Mouse (Mus musculus) stomach, embryonic 16.5 days (tissue): ENCODE data around the gene Fbxo2. TPM values are rescaled to one million over a fixed set of nuclear protein-coding genes. Genes with fewer than 3 reads are reported as not detected.

Source experiments
- ATAC-seq: fragments of 200-750 bp; cut with Nextera tagmentation; 2 replicates; pipeline ENCODE4 v1.8.0; 2017; ENCODE audit warnings: moderate number of reproducible peaks, moderate TSS enrichment; ENCODE audit not compliant: insufficient read depth, low FRiP score
- H3K27ac ChIP-seq: fragments of 300-500 bp; sonication (generic); 2 replicates; pipeline ENCODE4 v1.5.1; 2014; ENCODE audit warnings: low read length
- H3K27me3 ChIP-seq: fragments of 300-500 bp; sonication (generic); 2 replicates; pipeline ENCODE4 v1.6.1; 2014; ENCODE audit warnings: low read length, control low read depth, mixed read lengths; ENCODE audit not compliant: control insufficient read depth, insufficient read depth
- H3K36me3 ChIP-seq: fragments of 300-500 bp; sonication (generic); 2 replicates; pipeline ENCODE4 v1.6.1; 2014; ENCODE audit warnings: low read length; ENCODE audit not compliant: control insufficient read depth, insufficient read depth
- H3K4me1 ChIP-seq: fragments of 300-500 bp; sonication (generic); 2 replicates; pipeline ENCODE4 v1.6.1; 2014; ENCODE audit warnings: low read length, control low read depth, mixed read lengths; ENCODE audit not compliant: control insufficient read depth, insufficient read depth
- H3K4me2 ChIP-seq: fragments of 300-500 bp; sonication (generic); 2 replicates; pipeline ENCODE4 v1.6.1; 2014; ENCODE audit warnings: low read depth, low read length, mixed read lengths
- H3K4me3 ChIP-seq: fragments of 300-500 bp; sonication (generic); replicated peaks from 2 replicates; pipeline ENCODE4 v1.5.1; 2014; ENCODE audit warnings: mild to moderate bottlenecking, low read length
- H3K9ac ChIP-seq: fragments of 300-500 bp; sonication (generic); 2 replicates; pipeline ENCODE4 v1.6.1; 2014; ENCODE audit warnings: low read length
- H3K9me3 ChIP-seq: fragments of 300-500 bp; sonication (generic); replicated peaks from 2 replicates; pipeline ENCODE4 v1.6.1; 2016; ENCODE audit warnings: low read length, control low read depth; ENCODE audit not compliant: control insufficient read depth
- WGBS: fragments of 180-500 bp; shearing (Covaris S2); extraction: QIAGEN DNeasy Blood & Tissue Kit; methylation state at CpG from one replicate; pipeline ENCODE4 v1.1.7; 2014; 5-methylcytosine and 5-hydroxymethylcytosine counted together
- polyA plus RNA-seq: library from polyadenylated mRNA; unstranded; fragments of >200 nt; fragmentation: Nextera tagmentation; extraction: Ambion mirVana; gene quantifications from 2 replicates; pipeline ENCODE4 v1.2.1, GENCODE M21; 2015

Gene Fbxo2
- polyA plus RNA-seq, 1 experiment from 2014 or later, result 0.58 TPM

DNA sequence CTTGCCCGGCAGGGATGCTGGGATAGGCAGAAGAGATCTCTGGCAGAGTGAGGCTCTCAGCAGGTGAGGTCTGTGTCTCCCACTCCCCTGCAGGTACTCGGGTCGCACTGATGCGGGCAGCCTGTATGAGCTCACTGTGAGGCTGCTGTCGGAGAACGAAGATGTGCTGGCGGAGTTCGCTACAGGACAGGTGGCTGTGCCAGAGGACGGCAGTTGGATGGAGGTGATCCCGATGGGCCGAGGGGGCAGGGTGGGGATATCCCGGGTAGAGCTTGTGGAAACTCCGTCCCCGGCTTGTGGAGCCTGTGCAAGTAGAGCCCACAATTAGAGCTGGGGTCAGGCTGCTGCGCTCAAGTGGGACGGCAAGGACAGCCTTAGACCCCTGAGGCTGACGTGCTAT lies 5.1 kb downstream of the Fbxo2 start:
- ATAC-seq, result no peak
- H3K4me2 ChIP-seq, result no peak overlapping the region
- WGBS, result 7% methylated on average over 17 of the region's 17 CpGs
- H3K9me3 ChIP-seq, result no peaks in the 10 kb centered on the region
- peaks cover 9% of the 10 kb centered on the region; the same call in 1 of the 2 replicates for H3K4me1 ChIP-seq
- H3K9ac ChIP-seq, result no peak overlapping the region
- H3K36me3 ChIP-seq, result no peaks in the 10 kb centered on the region
- no peak overlapping the region for H3K27ac ChIP-seq
- no peak overlapping the region for H3K4me3 ChIP-seq
- peaks cover 78% of the 10 kb centered on the region for H3K27me3 ChIP-seq

DNA sequence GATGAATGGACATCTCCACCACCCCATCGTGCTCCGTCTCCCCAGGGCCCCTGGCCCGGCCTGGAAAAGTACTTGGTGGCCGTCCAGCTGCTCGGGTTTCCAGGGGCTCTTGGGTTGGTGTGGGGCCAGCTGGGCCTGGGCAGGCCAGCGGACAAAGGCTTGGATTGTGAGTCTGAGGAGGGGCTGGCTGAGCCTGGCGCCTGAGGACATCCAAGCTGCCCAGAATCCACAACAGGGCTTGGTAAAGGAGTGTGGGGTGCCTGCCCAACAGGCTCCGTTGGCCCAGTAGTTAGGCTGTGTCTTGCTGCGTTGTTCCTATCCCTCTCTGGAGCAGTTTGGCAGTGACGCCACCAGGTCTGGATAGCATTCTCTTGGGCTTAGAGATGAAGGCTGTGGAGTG lies 6.0 kb downstream of the Fbxo2 start:
- Histone ChIP-seq H3K4me2 (no peak overlapping the region), H3K27ac (no peak overlapping the region), H3K9ac (no peak overlapping the region), H3K4me1 (peaks cover 9% of the 10 kb centered on the region; the same call in 1 of the 2 replicates), H3K27me3 (peaks cover 73% of the 10 kb centered on the region), H3K9me3 (no peaks in the 10 kb centered on the region), H3K4me3 (no peak overlapping the region), H3K36me3 (no peaks in the 10 kb centered on the region)
- WGBS, result 4% methylated on average over 10 of the region's 10 CpGs
- peak; percentile 38; the same call in 1 of the 2 replicates for ATAC-seq

GRCm38 (mm10) chr4:148166986-148167385 lies 6.6 kb downstream of the Fbxo2 start:
- H3K4me1 ChIP-seq, result peaks cover 9% of the 10 kb centered on the region; the same call in 1 of the 2 replicates
- H3K27ac ChIP-seq, result no peak overlapping the region
- H3K36me3 ChIP-seq, result no peaks in the 10 kb centered on the region
- H3K9me3 ChIP-seq, result no peaks in the 10 kb centered on the region
- no peak overlapping the region for H3K4me2 ChIP-seq
- peaks cover 72% of the 10 kb centered on the region for H3K27me3 ChIP-seq
- WGBS, result 21% methylated on average over 4 of the region's 4 CpGs
- H3K4me3 ChIP-seq, result no peak overlapping the region
- H3K9ac ChIP-seq, result no peak overlapping the region
- ATAC-seq, result no peak

GRCm38 (mm10) chr4:148168287-148168686 lies 7.9 kb downstream of the Fbxo2 start:
- Histone ChIP-seq H3K9ac (no peak overlapping the region), H3K4me3 (no peak overlapping the region), H3K27ac (no peak overlapping the region), H3K4me1 (peaks cover 9% of the 10 kb centered on the region; the same call in 1 of the 2 replicates), H3K9me3 (no peaks in the 10 kb centered on the region), H3K27me3 (peaks cover 73% of the 10 kb centered on the region), H3K4me2 (no peak overlapping the region), H3K36me3 (no peaks in the 10 kb centered on the region)
- ATAC-seq, result no peak
- 21% methylated on average over 7 of the region's 7 CpGs for WGBS

DNA sequence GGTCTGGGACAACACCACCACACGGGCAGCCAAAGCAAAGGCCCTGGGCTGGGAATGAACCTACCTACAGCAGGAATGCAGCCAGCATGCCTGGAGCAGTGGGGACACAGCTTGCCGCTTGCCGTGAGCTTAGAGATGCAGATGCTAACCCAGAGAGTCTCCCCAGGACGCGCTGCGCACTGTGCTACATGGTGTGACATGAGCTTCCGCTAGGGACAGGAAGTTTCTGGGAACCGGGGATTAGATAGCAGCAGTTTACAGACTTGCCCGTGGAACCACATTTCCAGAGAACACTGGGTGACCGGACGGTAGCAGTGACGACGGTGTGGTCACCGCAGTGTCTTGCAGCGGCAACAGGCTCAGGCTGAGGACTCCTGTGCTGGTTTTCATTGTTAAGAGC lies 9.2 kb downstream of the Fbxo2 start:
- H3K9me3 ChIP-seq, result no peaks in the 10 kb centered on the region
- H3K4me1 ChIP-seq, result peaks cover under 1% of the 10 kb centered on the region; the same call in 1 of the 2 replicates
- H3K27ac ChIP-seq, result no peak overlapping the region
- H3K27me3 ChIP-seq, result peaks cover 72% of the 10 kb centered on the region
- ATAC-seq, result no peak; the same call in 1 of the 2 replicates
- WGBS, result 27% methylated on average over 15 of the region's 15 CpGs
- no peak overlapping the region for H3K9ac ChIP-seq
- H3K4me3 ChIP-seq, result no peak overlapping the region
- no peaks in the 10 kb centered on the region for H3K36me3 ChIP-seq
- no peak overlapping the region for H3K4me2 ChIP-seq

DNA sequence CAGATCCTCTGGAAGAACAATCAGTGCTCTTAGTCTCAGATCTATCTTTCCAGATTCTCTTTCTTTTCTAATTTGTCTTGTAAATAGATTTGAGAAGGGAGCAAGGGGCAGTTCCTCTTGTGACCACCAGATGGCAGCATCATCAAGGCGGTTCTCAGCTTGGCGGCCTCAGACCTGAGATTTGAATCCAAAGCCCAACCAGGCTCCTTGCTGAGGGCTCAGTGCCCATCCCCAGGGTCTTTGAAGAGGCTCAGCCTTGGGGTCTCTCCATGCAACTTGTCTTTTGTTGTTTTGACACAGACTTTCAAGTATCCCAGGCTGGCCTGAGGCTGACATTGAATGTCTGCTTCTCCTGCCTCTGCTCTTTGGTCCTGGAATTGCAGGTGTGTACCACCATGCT lies 10.4 kb downstream of the Fbxo2 start:
- peaks cover 72% of the 10 kb centered on the region for H3K27me3 ChIP-seq
- no peak for ATAC-seq
- H3K9me3 ChIP-seq, result no peaks in the 10 kb centered on the region
- H3K9ac ChIP-seq, result no peak overlapping the region
- H3K36me3 ChIP-seq, result no peaks in the 10 kb centered on the region
- H3K4me1 ChIP-seq, result no peaks in the 10 kb centered on the region
- no peak overlapping the region for H3K27ac ChIP-seq
- WGBS, result 5% methylated on average over 2 of the region's 2 CpGs
- no peak overlapping the region for H3K4me2 ChIP-seq
- H3K4me3 ChIP-seq, result no peak overlapping the region

- no peak overlapping the region for H3K27ac ChIP-seq
- no peak overlapping the region for H3K4me2 ChIP-seq
- no peaks in the 10 kb centered on the region for H3K9me3 ChIP-seq
- 40% methylated on average over 3 of the region's 3 CpGs for WGBS
- H3K36me3 ChIP-seq, result no peaks in the 10 kb centered on the region
- no peak overlapping the region for H3K4me3 ChIP-seq
- no peaks in the 10 kb centered on the region for H3K4me1 ChIP-seq
- no peak for ATAC-seq
- H3K9ac ChIP-seq, result no peak overlapping the region
- peaks cover 72% of the 10 kb centered on the region for H3K27me3 ChIP-seq
These were observed 10.8 kb downstream of the Fbxo2 start for GRCm38 (mm10) chr4:148171261-148171660.

GRCm38 (mm10) chr4:148173811-148174494 lies 13.5 kb downstream of the Fbxo2 start:
- ATAC-seq, result no peak
- no peak overlapping the region for H3K4me2 ChIP-seq
- WGBS, result 2% methylated on average over 30 of the region's 30 CpGs
- H3K27ac ChIP-seq, result no peak overlapping the region
- no peaks in the 10 kb centered on the region for H3K36me3 ChIP-seq
- H3K9me3 ChIP-seq, result no peaks in the 10 kb centered on the region
- H3K27me3 ChIP-seq, result peaks cover 60% of the 10 kb centered on the region
- H3K4me3 ChIP-seq, result no peak overlapping the region
- H3K4me1 ChIP-seq, result no peaks in the 10 kb centered on the region
- no peak overlapping the region for H3K9ac ChIP-seq

- no peaks in the 10 kb centered on the region for H3K9me3 ChIP-seq
- ATAC-seq, result no peak
- no peak overlapping the region for H3K4me2 ChIP-seq
- no peak overlapping the region for H3K9ac ChIP-seq
- 18% methylated on average over 12 of the region's 12 CpGs for WGBS
- H3K4me1 ChIP-seq, result no peaks in the 10 kb centered on the region
- H3K4me3 ChIP-seq, result no peak overlapping the region
- H3K36me3 ChIP-seq, result no peaks in the 10 kb centered on the region
- H3K27me3 ChIP-seq, result peaks cover 58% of the 10 kb centered on the region
- no peak overlapping the region for H3K27ac ChIP-seq
These were observed 14.1 kb downstream of the Fbxo2 start for GRCm38 (mm10) chr4:148174495-148174862.
